Mouse (Mus musculus): Measurements from ENCODE around the gene Dnah6. TPM values are rescaled to one million over a fixed set of nuclear protein-coding genes. Genes with fewer than 3 reads are reported as not detected.

Gene Dnah6
- polyA plus RNA-seq, 1 experiment from 2014 or later: 0.03 TPM

DNA sequence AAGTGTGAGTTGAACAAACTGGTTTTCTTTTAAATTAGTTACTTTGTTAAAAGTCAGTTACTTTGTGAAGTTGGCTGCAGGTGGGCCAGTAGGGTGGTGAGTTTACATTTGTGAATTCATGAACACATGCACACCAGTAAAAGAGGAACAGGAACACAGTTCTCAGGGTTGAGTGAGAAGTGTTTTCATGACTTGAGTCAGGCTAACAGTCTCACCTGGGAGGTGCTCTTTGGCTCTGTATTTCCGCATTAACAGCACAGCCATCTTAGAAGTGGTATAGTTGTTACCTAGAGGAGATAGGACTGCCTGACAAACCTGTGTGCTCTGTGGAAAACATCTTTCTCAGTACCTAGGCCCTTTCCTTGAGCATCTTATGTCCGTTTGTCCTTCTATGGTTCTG lies 31.6 kb upstream of the Dnah6 start:
- no peak overlapping the region for H3K9ac ChIP-seq (ENCODE audit: low read depth, low read length)

DNA sequence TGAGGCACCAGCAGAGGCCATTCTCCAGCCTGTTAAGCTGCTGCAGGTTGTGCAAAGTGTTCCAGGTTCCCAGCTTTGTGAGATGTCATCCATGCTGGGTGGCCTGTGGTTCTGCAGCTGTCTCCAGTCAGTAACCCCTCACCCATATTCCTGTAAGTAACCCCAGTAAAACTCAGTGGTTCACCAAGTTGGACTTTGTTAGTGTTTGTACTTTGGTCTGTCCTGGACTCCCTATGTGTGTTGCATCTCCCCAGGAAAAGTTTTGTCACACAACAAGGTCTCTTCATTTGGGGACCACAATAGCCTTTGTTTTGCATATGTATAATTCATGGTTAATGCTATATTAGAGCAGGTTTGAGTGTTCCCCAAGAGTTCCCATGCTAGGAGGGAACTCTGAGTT lies 30.9 kb upstream of the Dnah6 start:
- Histone ChIP-seq H3K4me3 (ENCODE audit: low read depth, low read length) (no peak overlapping the region), H3K27me3 (ENCODE audit: control insufficient read depth, insufficient read depth, low read length) (no peaks in the 10 kb centered on the region), H3K27ac (ENCODE audit: low read depth, low read length) (no peak overlapping the region), H3K36me3 (ENCODE audit: control insufficient read depth, insufficient read depth, low read length) (peaks cover 2% of the 10 kb centered on the region; the same call in 1 of the 2 replicates), H3K4me2 (no peak overlapping the region), H3K9ac (ENCODE audit: low read depth, low read length) (no peak overlapping the region), H3K9me3 (replicated peaks; ENCODE audit: control insufficient read depth, low read length) (no peaks in the 10 kb centered on the region), H3K4me1 (ENCODE audit: control insufficient read depth, insufficient read depth, low read length) (peaks cover 24% of the 10 kb centered on the region)
- ATAC-seq (replicated peaks; ENCODE audit: insufficient number of reproducible peaks, low FRiP score, low TSS enrichment): no peak

More for the DNA sequence above, 31.6 kb upstream of the Dnah6 start:
- H3K4me1 ChIP-seq (ENCODE audit: control insufficient read depth, insufficient read depth, low read length): peaks cover 24% of the 10 kb centered on the region
- ATAC-seq (replicated peaks; ENCODE audit: insufficient number of reproducible peaks, low FRiP score, low TSS enrichment): no peak
- 82% methylated on average over 2 of the region's 2 CpGs for WGBS (ENCODE audit: insufficient replicate concordance)
- H3K9me3 ChIP-seq (replicated peaks; ENCODE audit: control insufficient read depth, low read length): no peaks in the 10 kb centered on the region
- no peaks in the 10 kb centered on the region for H3K27me3 ChIP-seq (ENCODE audit: control insufficient read depth, insufficient read depth, low read length)
- H3K4me3 ChIP-seq (ENCODE audit: low read depth, low read length): no peak overlapping the region
- H3K36me3 ChIP-seq (ENCODE audit: control insufficient read depth, insufficient read depth, low read length): peaks cover 4% of the 10 kb centered on the region; the same call in 1 of the 2 replicates
- no peak overlapping the region for H3K4me2 ChIP-seq
- H3K27ac ChIP-seq (ENCODE audit: low read depth, low read length): no peak overlapping the region

DNA sequence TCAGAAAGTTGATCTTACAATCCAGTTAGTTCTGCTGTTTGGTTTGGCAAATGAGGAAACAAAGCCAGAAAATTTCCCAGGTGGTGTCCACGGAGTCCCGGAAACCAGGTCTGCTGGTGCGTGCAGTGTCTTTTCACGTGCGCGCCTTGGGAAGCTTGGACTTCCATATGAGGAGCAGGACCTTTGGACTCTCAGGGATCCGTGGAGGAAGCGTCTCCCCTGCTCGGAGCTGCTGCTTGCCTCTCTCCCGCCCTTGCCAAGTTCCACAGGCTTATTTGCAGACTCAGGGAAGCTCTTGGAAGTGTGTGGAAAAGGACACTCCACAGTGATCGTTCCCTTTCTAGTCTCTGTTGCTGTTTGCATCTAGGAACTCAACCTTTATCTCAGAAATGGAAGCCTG lies 29.9 kb upstream of the Dnah6 start:
- 89% methylated on average over 11 of the region's 11 CpGs for WGBS (ENCODE audit: insufficient replicate concordance)
- H3K27me3 ChIP-seq (ENCODE audit: control insufficient read depth, insufficient read depth, low read length): no peaks in the 10 kb centered on the region
- H3K4me3 ChIP-seq (ENCODE audit: low read depth, low read length): no peak overlapping the region
- no peaks in the 10 kb centered on the region for H3K36me3 ChIP-seq (ENCODE audit: control insufficient read depth, insufficient read depth, low read length)
- H3K4me1 ChIP-seq (ENCODE audit: control insufficient read depth, insufficient read depth, low read length): peaks cover 24% of the 10 kb centered on the region
- no peak overlapping the region for H3K9ac ChIP-seq (ENCODE audit: low read depth, low read length)
- H3K9me3 ChIP-seq (replicated peaks; ENCODE audit: control insufficient read depth, low read length): no peaks in the 10 kb centered on the region
- no peak overlapping the region for H3K4me2 ChIP-seq
- no peak overlapping the region for H3K27ac ChIP-seq (ENCODE audit: low read depth, low read length)
- ATAC-seq (replicated peaks; ENCODE audit: insufficient number of reproducible peaks, low FRiP score, low TSS enrichment): no peak

DNA sequence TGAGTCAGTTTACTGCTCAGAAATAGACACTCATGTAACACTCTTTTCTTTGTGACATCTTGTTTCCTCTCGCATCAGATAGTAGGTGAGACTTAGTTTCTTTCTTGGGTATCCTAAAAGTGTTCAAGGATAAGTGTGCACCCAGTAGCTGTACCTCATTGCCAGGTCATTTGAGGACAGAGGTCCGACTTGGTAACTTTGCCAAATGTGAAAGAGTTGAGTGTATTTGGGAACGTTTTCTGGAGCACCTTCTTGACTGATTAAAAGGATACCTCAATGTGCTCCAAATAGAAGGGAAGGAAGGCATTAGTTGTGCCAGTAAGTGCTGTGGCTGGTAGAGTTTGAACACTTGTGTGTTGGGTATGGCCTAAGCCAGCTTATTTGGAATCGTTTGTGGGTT lies 28.4 kb upstream of the Dnah6 start:
- Histone ChIP-seq H3K27ac (ENCODE audit: low read depth, low read length) (no peak overlapping the region), H3K4me1 (ENCODE audit: control insufficient read depth, insufficient read depth, low read length) (peaks cover 24% of the 10 kb centered on the region), H3K4me2 (peak overlapping the region; percentile 68), H3K9me3 (replicated peaks; ENCODE audit: control insufficient read depth, low read length) (no peaks in the 10 kb centered on the region), H3K36me3 (ENCODE audit: control insufficient read depth, insufficient read depth, low read length) (no peaks in the 10 kb centered on the region), H3K9ac (ENCODE audit: low read depth, low read length) (no peak overlapping the region), H3K4me3 (ENCODE audit: low read depth, low read length) (peak overlapping the region; percentile 94), H3K27me3 (ENCODE audit: control insufficient read depth, insufficient read depth, low read length) (no peaks in the 10 kb centered on the region)
- no peak for ATAC-seq (replicated peaks; ENCODE audit: insufficient number of reproducible peaks, low FRiP score, low TSS enrichment)
- WGBS (ENCODE audit: insufficient replicate concordance): 83% methylated on average over 4 of the region's 4 CpGs

DNA sequence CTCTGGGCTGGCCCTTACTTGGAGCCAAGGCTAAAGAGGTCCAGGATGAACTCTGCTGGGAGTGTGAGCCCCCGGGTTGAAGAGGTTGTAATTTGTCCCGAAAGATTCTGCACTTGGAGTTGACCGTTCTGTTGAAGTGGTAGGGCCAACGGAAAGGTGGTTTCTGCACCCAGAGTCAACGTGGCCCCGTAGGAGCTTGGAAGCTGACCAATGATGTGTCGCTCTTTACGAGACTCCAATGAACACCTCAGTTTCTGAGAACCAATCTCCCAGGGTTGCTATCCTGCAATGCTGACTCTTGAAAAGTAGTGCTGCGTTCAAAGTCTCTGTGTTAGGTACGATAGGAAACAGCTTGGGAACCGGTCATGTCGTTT lies 27.6 kb upstream of the Dnah6 start:
- no peak; the same call in 1 of the 2 replicates for ATAC-seq (replicated peaks; ENCODE audit: insufficient number of reproducible peaks, low FRiP score, low TSS enrichment)
- H3K9ac ChIP-seq (ENCODE audit: low read depth, low read length): peak overlapping the region; percentile 93
- H3K4me1 ChIP-seq (ENCODE audit: control insufficient read depth, insufficient read depth, low read length): peaks cover 16% of the 10 kb centered on the region
- H3K9me3 ChIP-seq (replicated peaks; ENCODE audit: control insufficient read depth, low read length): no peaks in the 10 kb centered on the region
- H3K4me2 ChIP-seq: peak overlapping the region; percentile 68
- no peaks in the 10 kb centered on the region for H3K27me3 ChIP-seq (ENCODE audit: control insufficient read depth, insufficient read depth, low read length)
- H3K27ac ChIP-seq (ENCODE audit: low read depth, low read length): peak overlapping the region; percentile 82; the same call in 1 of the 2 replicates
- peak overlapping the region; percentile 94 for H3K4me3 ChIP-seq (ENCODE audit: low read depth, low read length)
- H3K36me3 ChIP-seq (ENCODE audit: control insufficient read depth, insufficient read depth, low read length): no peaks in the 10 kb centered on the region
- 7% methylated on average over 12 of the region's 12 CpGs for WGBS (ENCODE audit: insufficient replicate concordance)

DNA sequence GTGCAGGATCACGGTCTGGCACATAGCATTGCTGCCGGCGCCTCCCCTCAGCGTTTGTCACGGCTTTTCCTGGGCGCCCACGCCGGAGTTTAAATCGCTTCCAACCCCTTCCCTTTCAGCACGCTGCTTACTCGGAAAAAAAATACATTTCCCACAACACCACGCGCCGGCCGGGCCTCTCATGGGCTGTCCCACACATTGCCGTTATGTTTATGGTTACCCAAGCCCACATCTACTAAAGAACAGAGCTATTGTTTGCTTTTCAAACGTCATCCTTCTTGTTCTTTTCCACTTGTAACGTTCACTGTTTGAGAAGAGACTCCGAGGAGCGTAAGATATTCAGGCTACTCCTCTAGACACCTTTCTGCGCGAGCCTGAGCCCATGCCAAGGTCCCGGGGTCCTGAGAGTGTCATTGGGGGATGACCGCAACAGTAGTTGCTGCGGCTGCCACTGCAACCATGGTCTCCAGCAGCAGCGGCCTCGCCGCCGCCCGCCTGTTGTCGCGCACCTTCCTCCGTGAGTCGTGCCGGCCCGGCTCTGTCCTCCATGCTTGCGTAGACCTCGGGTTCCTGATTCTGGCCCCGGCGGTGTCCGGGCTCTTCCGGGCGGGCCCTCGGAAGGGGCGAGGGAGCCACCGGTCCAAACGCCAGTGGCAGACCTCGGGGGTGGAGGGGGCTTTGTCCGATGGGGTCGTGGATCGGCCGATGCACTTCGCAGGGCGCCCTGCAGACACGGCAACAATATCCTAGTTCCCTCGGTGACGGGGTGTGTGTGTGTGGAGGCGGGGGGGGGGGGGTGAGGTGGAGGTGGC lies 27.0 kb upstream of the Dnah6 start, which contains the start of gene Suclg1:
Gene Suclg1 (plus strand): TSS at position 146 of the 812 bp plus-strand sequence.
- H3K27ac ChIP-seq (ENCODE audit: low read depth, low read length): peak within 1 kb of the TSS; percentile 82
- H3K4me1 ChIP-seq (ENCODE audit: control insufficient read depth, insufficient read depth, low read length): peaks cover 14% of the 10 kb centered on the region
- no peaks in the 10 kb centered on the region for H3K27me3 ChIP-seq (ENCODE audit: control insufficient read depth, insufficient read depth, low read length)
- no peaks in the 10 kb centered on the region for H3K36me3 ChIP-seq (ENCODE audit: control insufficient read depth, insufficient read depth, low read length)
- peak within 1 kb of the TSS; percentile 93 for H3K9ac ChIP-seq (ENCODE audit: low read depth, low read length)
- H3K9me3 ChIP-seq (replicated peaks; ENCODE audit: control insufficient read depth, low read length): no peaks in the 10 kb centered on the region
- whole genome bisulfite sequencing (ENCODE audit: insufficient replicate concordance): under 1% methylated on average over 57 of the region's 58 CpGs
- peak within 1 kb of the TSS; percentile 94 for H3K4me3 ChIP-seq (ENCODE audit: low read depth, low read length)
- H3K4me2 ChIP-seq: peak within 1 kb of the TSS; percentile 68
- peak; percentile 92 for ATAC-seq (replicated peaks; ENCODE audit: insufficient number of reproducible peaks, low FRiP score, low TSS enrichment)

DNA sequence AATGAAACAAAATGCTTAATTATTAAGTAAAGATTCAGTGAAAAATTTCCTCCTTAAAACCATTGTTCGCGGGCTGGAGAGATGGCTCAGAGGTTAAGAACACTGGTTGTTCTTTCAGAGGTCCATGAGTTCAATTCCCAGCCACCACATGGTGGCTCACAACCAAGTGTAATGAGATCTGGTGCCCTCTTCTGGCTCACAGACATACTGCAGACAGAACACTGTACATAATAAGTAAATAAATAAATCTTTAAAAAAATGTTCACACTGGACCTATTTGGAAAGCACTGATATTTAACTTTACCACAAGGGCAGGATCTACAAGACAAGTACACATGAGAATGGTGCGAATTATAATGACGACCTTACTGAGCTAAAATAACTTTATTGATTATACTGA lies 26.0 kb upstream of the Dnah6 start:
- H3K36me3 ChIP-seq (ENCODE audit: control insufficient read depth, insufficient read depth, low read length): no peaks in the 10 kb centered on the region
- H3K27me3 ChIP-seq (ENCODE audit: control insufficient read depth, insufficient read depth, low read length): no peaks in the 10 kb centered on the region
- H3K9ac ChIP-seq (ENCODE audit: low read depth, low read length): no peak overlapping the region
- no peaks in the 10 kb centered on the region for H3K9me3 ChIP-seq (replicated peaks; ENCODE audit: control insufficient read depth, low read length)
- H3K27ac ChIP-seq (ENCODE audit: low read depth, low read length): no peak overlapping the region
- H3K4me2 ChIP-seq: peak overlapping the region; percentile 68
- peak overlapping the region; percentile 94; the same call in 1 of the 2 replicates for H3K4me3 ChIP-seq (ENCODE audit: low read depth, low read length)
- H3K4me1 ChIP-seq (ENCODE audit: control insufficient read depth, insufficient read depth, low read length): peaks cover 9% of the 10 kb centered on the region
- 41% methylated on average over 4 of the region's 4 CpGs for WGBS (ENCODE audit: insufficient replicate concordance)
- no peak for ATAC-seq (replicated peaks; ENCODE audit: insufficient number of reproducible peaks, low FRiP score, low TSS enrichment)

DNA sequence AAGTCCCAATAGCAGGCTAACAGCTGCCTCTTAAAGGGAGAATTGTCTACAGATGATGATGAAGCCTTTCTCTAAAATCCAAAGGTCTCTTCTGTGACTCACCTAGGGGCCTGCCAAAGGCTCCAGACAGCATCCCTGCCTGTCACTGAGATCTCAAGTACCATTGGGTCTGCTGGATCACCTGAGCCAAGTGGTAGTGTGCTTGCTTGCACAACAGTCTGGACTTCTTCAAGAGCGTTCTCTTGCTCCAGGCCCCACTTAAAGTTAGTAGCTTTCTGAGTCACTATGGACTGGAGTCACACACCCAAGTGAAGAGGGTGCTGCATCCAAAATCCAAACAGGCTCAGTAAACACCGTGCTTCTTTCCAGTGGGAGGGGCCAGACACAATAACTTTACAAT lies 25.4 kb upstream of the Dnah6 start:
- Histone ChIP-seq H3K27me3 (ENCODE audit: control insufficient read depth, insufficient read depth, low read length) (no peaks in the 10 kb centered on the region), H3K4me3 (ENCODE audit: low read depth, low read length) (no peak overlapping the region), H3K9me3 (replicated peaks; ENCODE audit: control insufficient read depth, low read length) (no peaks in the 10 kb centered on the region), H3K36me3 (ENCODE audit: control insufficient read depth, insufficient read depth, low read length) (no peaks in the 10 kb centered on the region), H3K9ac (ENCODE audit: low read depth, low read length) (no peak overlapping the region), H3K4me1 (ENCODE audit: control insufficient read depth, insufficient read depth, low read length) (peaks cover 9% of the 10 kb centered on the region), H3K4me2 (no peak overlapping the region), H3K27ac (ENCODE audit: low read depth, low read length) (no peak overlapping the region)
- 84% methylated on average over 2 of the region's 2 CpGs for WGBS (ENCODE audit: insufficient replicate concordance)
- ATAC-seq (replicated peaks; ENCODE audit: insufficient number of reproducible peaks, low FRiP score, low TSS enrichment): no peak

DNA sequence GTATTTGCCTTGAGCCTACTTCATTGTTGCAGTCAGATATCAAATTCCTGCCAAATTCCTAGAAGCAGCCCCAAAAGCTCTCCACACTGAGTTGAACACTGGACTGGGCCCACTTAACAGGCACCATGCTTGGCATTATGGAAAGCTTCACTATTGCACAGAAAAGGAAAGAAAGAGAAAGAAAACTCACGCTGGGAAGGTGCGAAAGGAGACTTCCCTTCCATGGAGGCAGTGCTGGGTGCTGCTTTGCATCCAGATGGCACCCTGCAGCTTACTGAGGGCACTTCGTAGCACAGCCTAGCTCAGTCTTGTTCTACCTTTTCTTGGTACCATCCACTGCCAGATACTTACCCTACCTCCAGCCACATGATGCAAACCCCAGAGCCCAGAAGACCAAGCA lies 14.2 kb upstream of the Dnah6 start:
- no peaks in the 10 kb centered on the region for H3K36me3 ChIP-seq (ENCODE audit: control insufficient read depth, insufficient read depth, low read length)
- WGBS (ENCODE audit: insufficient replicate concordance): 56% methylated on average over 3 of the region's 3 CpGs

More for the DNA sequence above, 14.2 kb upstream of the Dnah6 start:
- no peak overlapping the region for H3K9ac ChIP-seq (ENCODE audit: low read depth, low read length)
- ATAC-seq (replicated peaks; ENCODE audit: insufficient number of reproducible peaks, low FRiP score, low TSS enrichment): no peak
- no peak overlapping the region for H3K4me2 ChIP-seq
- H3K9me3 ChIP-seq (replicated peaks; ENCODE audit: control insufficient read depth, low read length): no peaks in the 10 kb centered on the region; the same call in 1 of the 2 replicates
- no peaks in the 10 kb centered on the region for H3K4me1 ChIP-seq (ENCODE audit: control insufficient read depth, insufficient read depth, low read length)
- H3K27me3 ChIP-seq (ENCODE audit: control insufficient read depth, insufficient read depth, low read length): no peaks in the 10 kb centered on the region
- no peak overlapping the region for H3K27ac ChIP-seq (ENCODE audit: low read depth, low read length)
- H3K4me3 ChIP-seq (ENCODE audit: low read depth, low read length): no peak overlapping the region
